Mouse (Mus musculus) layer of hippocampus, adult 9-11 months (tissue): Measurements from ENCODE around the gene Abcb8.

Experiments
- DNase-seq: peaks from one replicate; pipeline ENCODE4 v3.0.0; 2022

Abcb8 gene

DNA sequence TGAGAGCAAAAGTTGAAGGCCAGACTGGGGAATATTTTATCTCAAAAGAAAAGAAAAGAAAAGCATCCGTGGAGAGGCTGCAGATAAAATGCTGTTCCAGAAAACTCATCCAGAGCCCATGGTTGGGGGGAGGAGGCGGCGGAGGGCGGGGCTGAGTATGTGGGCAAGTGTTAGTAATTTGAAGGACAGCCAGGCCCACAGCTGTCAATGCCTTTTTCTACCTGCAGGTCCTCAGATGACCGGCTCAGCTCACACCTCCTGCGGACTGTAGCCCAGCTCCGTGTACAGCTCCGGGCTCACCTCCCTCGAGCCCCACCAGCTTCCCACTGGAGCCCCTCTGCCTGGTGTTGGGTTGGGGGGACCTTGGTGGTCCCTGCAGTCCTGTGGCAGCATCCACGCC lies 6.2 kb downstream of the Abcb8 start:
- DNase-seq: no peak

DNA sequence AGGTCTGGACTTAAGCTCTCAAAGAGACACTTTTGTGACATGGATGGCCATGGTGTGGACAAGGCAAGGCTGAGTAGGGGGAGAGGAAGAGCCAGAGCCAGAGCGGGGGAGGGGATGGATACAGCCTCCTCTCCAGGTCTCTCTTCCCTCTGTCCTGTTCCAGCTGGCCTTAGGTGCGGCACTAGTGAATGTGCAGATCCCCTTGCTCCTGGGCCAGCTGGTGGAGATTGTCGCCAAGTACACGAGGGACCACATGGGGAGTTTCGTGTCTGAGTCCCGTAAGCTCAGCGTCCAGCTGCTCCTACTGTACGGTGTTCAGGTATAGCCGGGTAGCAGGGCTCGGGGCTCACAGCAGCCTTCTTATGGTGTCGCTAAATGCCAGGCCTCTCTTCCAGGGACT lies 6.9 kb downstream of the Abcb8 start:
- DNase-seq: no peak

DNA sequence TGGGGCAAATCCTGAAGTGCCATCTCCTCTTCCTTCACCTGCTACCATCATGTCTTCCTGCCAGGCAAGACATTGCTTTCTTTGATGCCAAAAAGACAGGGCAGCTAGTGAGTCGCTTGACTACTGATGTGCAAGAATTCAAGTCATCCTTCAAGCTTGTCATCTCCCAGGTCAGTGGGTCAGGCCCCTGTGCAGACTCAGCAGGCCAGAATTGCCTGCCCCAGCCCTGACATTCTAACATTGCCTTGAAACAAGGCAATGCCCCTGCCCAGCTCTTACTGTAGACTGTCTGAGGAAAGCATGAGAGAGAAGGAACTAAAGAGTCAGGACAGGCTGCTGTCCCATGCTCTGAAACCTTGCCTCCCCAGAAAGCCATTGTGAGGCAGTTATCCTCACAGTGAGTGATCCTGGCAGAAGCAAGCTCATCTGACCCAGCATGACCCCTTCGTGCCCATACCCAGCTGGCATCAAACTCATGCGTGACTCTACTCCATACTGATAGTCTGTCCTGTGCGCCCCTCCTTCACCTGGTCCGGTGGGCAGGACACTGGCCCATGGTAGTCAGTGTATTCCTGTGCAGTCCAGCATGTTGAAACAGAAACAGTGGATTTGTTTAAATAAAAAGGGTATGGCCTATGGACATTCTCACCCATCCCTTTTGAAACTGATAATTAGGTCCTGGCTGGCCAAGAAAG lies 7.6 kb downstream of the Abcb8 start:
- DNase-seq: no peak

DNA sequence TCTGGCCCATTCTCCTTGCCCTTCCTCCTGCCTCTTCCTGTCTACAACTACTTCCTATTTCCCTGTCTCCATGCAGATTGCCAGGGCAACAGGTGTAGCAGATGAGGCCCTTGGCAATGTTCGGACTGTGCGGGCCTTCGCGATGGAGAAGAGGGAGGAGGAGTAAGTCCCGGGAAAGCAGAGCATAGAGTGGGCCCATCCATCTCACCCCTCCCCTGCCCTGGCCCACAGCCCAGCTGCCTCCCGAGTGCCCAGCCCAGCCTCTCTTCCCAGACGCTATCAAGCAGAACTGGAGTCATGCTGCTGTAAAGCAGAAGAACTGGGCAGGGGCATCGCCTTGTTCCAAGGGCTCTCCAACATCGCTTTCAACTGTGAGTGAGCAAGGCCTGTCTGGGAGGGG lies 8.5 kb downstream of the Abcb8 start:
- no peak for DNase-seq

DNA sequence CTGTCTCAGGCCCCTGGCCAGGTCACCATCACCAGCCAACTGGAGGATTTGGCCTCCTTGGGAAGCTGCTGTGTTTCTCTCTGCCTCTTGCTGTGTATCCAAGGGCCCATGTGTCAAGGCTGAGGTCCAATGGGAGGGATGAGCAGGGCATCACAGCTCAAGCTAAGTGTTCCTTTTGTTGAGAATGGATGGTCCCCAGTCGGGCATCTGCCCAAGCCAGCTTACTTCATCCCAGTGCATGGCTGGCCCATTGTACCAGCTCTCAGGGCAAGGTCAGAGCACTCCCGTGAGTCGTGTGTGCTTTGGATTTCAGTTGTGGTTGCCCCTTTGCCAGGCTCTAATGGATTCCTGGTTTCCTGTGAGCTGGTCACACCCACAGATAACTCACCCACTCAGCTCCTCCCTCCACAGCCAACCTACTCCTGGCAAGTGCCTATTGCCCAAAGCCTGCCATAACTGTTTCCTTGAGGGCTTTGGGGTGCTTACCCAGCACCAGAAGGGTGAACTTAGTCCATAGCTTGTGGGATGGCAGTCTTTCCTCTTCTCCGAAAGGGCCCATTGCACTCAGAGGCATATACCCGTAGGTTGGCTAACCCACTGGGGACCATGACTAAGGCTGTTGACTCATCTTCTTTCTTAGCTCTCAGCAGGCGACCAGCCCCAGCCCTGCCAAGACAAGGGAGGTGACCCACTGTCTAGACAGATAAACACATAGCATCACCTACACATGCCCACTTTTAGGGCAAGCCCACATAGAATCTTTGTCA lies 11.3 kb downstream of the Abcb8 start:
- DNase-seq: peak; percentile 83

DNA sequence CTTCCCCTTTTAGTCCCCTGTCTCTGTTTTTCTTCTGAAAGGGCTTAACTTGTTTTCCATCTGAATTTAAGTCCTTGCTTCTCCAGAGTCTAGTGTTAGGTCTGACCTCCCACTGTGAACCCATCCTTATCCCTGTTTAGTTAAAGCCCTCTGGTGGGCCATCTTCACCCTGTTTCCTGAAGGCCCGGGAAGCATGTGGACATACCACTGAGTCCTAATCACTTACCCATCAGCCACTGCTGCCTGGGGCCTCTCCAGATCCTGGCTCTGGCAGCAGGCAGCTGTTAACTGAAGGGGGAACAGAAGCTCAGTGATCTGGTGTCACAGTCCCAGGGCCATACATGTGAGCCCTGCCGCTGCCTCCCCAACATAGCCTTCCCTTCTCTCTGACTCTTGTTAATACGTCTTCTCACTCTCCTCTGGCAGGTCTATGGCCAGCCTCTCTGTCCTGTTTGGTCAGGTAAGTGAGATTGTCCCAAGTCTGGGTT lies 12.0 kb downstream of the Abcb8 start:
- no peak for DNase-seq

GRCm38 (mm10) chr5:24408651-24409050 lies 15.2 kb downstream of the Abcb8 start:
- peak; percentile 62 for DNase-seq

- no peak for DNase-seq
These were observed 16.0 kb downstream of the Abcb8 start for GRCm38 (mm10) chr5:24409466-24409865.

- no peak for DNase-seq
These were observed 18.6 kb downstream of the Abcb8 start for GRCm38 (mm10) chr5:24412063-24412462.

DNA sequence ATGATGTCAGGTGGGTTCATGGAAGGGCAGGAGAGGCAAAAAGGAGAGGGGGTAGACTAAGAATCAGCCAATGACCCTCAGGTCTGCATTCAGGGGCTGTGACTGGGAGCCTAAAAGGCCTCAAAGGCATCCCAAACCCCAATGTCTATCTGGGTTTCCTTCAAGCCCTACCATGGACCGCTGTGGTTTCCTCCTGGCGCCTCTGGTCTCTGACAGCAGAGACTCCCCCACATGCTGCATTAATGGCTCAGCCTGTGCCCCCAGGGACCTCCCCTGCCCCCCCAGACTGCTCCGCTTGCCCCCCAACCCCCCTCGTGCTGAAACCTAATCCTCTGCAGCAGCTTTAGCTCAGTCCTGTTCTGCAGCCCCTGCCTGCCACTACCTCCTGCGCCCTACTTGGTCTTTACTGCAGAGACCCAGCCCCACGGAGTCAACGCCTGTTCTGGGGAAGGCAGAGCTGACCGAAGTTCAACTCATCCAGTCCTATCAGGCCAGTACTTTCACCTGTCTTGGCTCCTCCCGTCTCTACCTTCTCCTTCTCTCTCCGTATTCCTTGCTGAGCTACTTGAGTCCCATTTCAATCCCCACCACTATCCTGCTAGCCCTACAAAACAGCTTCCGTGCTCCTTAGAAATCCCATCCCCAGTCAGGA lies 19.7 kb downstream of the Abcb8 start, which contains the start of gene Asic3:
Asic3 (plus strand) TSS at position 351 of the 652 bp plus-strand sequence.
- DNase-seq: no peak

GRCm38 (mm10) chr5:24413938-24414337 lies 20.5 kb downstream of the Abcb8 start:
- DNase-seq: no peak

GRCm38 (mm10) chr5:24416222-24416736 lies 22.8 kb downstream of the Abcb8 start:
- peak; percentile 78 for DNase-seq

DNA sequence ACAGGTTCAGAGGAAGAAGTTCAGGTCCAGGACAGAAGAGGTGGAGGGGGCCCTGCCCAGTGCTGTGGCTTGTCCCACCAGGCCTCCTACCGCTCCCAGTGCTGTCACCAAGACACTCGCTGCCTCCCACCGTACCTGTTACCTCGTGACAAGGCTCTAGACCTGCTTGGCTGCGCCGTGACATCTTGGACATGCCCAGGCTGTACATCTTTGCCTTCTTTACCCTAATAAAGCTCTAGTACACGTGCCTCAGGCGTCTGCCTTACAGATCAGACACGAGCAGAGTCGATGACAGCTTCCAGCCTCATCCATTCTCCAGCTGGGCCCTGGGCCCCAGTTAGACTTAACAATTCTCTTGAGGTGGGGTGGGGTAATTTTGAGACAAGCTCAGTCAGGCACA lies 24.1 kb downstream of the Abcb8 start:
- DNase-seq: no peak

DNA sequence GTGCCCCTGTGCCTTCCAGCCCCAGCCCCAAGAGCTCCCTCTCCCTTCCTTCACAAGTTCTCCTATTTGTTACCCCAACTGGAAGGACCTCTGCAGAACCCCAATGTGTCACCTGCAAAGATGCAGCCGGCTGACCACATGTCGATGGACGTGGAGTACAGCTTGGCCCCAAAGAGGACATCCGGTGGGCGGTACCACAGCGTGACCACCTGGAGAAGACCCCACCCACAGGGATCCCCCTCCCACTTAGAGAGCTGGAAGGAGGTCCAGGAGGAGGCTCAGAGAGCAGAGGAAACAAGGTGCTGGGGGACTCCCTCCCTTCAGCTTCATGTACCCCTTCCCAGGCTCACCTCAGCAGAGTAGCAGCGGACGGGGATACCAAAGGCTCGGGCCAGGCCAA lies 26.9 kb downstream of the Abcb8 start:
- DNase-seq: no peak

DNA sequence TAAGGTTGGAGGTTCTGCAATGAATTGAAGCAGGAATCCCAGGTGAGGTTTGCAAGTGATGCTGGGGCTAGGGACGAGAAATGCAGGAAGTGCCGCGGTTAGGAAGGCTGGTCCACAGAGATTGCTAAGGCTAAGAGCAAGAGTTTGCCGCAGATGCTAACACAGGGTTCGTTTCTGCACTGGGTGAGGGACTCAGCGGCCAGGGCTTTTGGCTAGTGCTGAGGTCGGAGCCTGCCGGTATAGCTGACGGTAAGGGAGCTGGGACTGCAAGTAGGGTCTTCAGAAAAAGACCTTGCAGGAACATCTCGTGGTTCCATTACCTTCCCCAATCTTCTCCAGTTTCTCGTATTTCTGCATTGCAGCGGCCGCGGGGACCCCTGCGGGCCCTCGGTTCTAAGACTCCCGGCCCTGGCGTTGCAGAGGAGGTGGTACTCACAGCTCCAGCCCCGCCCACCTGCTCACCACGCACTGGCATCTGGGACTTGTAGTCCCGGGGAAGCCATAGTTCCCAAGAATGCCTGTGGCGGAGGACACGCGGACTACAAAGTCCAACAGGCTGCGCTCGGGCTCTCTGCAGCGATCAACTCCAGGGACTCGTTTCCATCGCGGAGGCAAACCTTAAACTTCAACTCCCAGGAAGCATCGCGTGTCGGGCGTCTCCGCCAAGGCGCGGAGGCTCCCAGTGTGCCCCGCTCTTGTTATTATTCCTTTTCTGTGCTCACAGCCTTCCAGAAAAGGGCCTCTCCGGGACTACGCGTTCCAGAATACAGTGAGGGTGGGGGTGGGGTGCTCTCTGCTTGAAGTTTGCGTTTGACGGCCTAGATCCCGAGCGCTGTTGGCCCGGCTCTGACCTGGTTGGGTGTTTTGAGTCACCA lies 29.9 kb downstream of the Abcb8 start, which contains the start of the genes Cdk5 and Slc4a2:
Cdk5 (minus strand) TSS at position 402 of the 875 bp plus-strand sequence.
Slc4a2 (plus strand) TSS at position 709 of the 875 bp plus-strand sequence.
- peak; percentile 100 for DNase-seq

DNA sequence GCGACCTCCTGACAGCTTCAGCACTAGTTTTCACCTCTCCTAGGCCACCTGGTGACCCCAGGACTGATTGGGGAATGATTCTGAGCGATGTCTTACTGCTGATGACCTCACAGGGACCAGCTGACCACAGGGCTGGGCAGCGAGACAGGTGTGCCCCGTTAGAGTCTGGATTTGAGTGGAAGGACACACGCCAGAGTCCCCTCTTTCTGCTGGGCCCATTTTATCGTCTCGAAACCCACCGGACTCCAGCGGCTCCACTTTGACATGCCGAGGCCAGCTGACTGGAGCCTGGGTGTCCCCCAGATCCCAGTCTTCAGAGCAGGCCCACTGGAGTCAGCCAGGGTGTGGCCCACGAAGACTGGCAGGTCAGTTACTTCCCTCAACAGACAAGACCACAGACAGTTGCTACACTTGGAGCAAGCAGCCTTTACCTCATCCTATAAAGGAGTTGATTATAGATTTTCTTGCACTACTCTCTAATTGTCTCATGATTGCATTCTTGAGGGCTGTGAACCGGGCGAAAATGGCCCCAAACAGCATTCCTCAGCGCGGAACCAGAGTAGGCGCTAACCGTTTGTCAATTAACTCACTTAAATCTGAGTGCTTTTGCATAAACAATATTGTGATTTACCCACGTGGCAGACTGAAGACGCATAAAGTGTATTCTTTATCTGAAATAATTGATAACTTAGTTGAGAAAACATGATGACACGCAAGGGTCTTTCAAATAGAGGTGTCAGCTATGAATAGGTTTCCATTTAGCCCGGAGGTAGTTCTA lies 30.7 kb downstream of the Abcb8 start:
- DNase-seq: peak; percentile 57

DNA sequence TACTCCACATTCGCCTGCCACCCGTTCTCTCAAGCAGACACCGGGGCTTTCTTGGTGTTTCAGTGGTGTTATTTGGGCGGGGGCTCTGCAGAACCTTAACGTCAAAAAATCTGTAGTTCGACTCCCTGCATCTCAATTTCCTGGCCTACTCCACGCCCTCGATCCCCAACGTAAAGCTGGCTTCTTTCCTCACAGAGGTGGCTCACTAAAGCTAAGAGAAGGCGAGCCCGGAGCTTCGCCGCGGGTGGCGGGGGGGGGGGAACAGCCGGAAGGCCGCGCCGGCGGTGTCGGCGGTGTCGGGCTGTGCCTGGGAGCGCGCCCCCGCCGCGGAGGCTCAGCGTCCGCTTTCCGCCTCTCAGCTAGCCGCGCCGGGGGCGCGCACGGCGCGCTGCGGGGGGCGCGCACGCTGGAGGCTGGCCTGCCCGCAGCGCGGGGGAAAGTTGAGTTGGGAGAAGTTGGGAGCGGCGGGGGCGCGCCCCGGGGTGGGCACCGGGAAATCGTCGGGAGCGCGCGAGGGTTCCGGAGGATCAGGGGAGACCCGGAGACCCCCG lies 31.5 kb downstream of the Abcb8 start:
- peak; percentile 80 for DNase-seq

- DNase-seq: no peak
These were observed 32.1 kb downstream of the Abcb8 start for GRCm38 (mm10) chr5:24425421-24426036.

DNA sequence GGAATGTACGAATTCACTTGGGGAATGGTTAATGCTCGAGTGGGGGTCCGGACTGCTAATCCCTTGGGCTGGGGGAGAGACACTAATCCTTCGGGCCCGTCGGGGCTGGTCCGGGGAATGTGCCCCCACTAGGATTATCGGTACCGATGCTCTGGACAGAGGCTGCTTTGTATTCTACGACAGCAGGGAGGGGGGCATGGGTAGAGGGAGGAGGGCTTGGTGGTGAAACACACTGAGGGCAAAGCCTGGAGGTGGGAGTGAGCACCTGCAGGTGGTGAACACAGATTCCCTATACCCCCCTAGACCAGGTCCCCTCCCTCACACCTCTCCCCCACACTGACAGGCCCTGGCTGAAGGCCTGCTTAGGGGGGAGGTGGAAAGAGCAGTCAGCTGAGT lies 32.6 kb downstream of the Abcb8 start:
- DNase-seq: no peak

DNA sequence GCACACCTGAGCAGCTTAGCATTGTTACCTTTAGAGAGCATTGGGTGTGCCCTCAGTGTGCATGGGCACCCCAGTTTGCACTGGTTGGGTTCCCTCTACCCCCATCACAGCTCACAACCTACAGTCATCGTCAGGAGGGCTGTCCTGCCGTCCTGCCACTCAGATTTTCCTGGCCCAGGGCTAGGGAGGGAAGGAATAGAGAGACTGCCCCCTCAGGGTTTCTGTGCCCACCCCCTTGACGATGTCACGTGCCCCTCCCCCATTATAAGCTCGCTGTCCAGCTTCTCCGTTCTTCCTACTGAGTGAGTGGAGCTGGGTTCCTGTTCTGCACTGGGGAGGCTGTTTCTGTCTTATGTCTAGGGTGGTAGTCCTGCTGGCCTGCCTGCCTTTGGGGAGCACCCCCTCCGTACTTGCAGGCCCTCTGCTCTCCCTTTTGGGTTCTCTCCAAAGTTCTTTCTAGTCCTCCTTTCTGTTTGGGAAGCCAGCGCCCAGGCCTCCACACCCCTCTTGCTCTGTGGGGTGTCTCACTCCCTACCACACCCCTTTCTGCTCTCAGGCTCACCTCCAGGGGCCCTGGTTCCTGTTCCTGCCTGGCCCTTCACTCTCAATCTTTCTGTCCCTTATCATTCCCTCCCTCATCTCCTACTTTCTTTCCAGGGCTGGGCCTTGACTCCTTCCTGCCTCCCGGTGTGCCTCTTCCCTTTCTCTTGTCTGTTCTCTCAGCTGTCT lies 33.3 kb downstream of the Abcb8 start:
- DNase-seq: no peak
